8 mouse cellular contexts compared by ENCODE assay signal in genomic region chr4:119539836-119540532, GRCm38 (mm10). TPM values are rescaled to one million over a fixed set of nuclear protein-coding genes. Genes with fewer than 3 reads are reported as not detected.
DNase-seq lines count a peak whose midpoint lies in the region; ATAC-seq lines count a peak whose summit lies in the region.

No protein-coding gene starts in this region.

- H3K9ac ChIP-seq in hindbrain, embryonic 16.5 days (ENCODE audit: low read depth, low read length): peak overlapping the region; percentile 86
- peak overlapping the region; percentile 90 for H3K9ac ChIP-seq in limb, embryonic 15.5 days
- H3K9ac ChIP-seq in midbrain, embryonic 14.5 days (replicated peaks; ENCODE audit: low read length): peak overlapping the region; percentile 93

- peak; percentile 80 for ATAC-seq in hindbrain, embryonic 16.5 days
- peak; percentile 81 for ATAC-seq in limb, embryonic 15.5 days (ENCODE audit: insufficient number of reproducible peaks, low FRiP score, low TSS enrichment, low read depth)
- peak; percentile 85 for ATAC-seq in midbrain, embryonic 14.5 days (ENCODE audit: low FRiP score, low TSS enrichment)

- H3K4me2 ChIP-seq in hindbrain, embryonic 16.5 days (ENCODE audit: low read length): peak overlapping the region; percentile 85
- peak overlapping the region; percentile 65 for H3K4me2 ChIP-seq in limb, embryonic 15.5 days
- H3K4me2 ChIP-seq in midbrain, embryonic 14.5 days (ENCODE audit: low read length): peak overlapping the region; percentile 69

- H3K27ac ChIP-seq in hindbrain, embryonic 16.5 days (ENCODE audit: low read depth, low read length): peak overlapping the region; percentile 95
- peak overlapping the region; percentile 98 for H3K27ac ChIP-seq in limb, embryonic 15.5 days
- H3K27ac ChIP-seq in midbrain, embryonic 14.5 days (replicated peaks; ENCODE audit: low read depth, low read length): peak overlapping the region; percentile 97

- H3K9me3 ChIP-seq in hindbrain, embryonic 16.5 days (ENCODE audit: control insufficient read depth, low read length): no peaks in the 10 kb centered on the region
- no peaks in the 10 kb centered on the region for H3K9me3 ChIP-seq in limb, embryonic 15.5 days
- no peaks in the 10 kb centered on the region for H3K9me3 ChIP-seq in midbrain, embryonic 14.5 days (ENCODE audit: control insufficient read depth, low read length)

- peak; percentile 29 to 48 for DNase-seq in left cerebral cortex, postnatal 14 days (ENCODE audit: low spot score in 2 of 2)
- DNase-seq in left cerebral cortex, postnatal 36 days (ENCODE audit: low spot score in 2 of 2): no peak
- DNase-seq in cerebellum, adult 8-10 months: peak; percentile 50
- peak; percentile 27 to 55 for DNase-seq in frontal cortex, postnatal 10 days (ENCODE audit: low spot score in 2 of 2)
- DNase-seq in midbrain, embryonic 14.5 days: peak; percentile 75
- DNase-seq in spleen, postnatal 14 days (ENCODE audit: low spot score in 2 of 2): peak; percentile 12 to 20

- H3K27me3 ChIP-seq in hindbrain, embryonic 16.5 days (replicated peaks; ENCODE audit: control insufficient read depth, insufficient read depth, low read length): no peaks in the 10 kb centered on the region
- no peaks in the 10 kb centered on the region for H3K27me3 ChIP-seq in limb, embryonic 15.5 days
- no peaks in the 10 kb centered on the region for H3K27me3 ChIP-seq in midbrain, embryonic 14.5 days (ENCODE audit: control insufficient read depth, insufficient read depth, low read length)

- no peaks in the 10 kb centered on the region for H3K36me3 ChIP-seq in hindbrain, embryonic 16.5 days (ENCODE audit: control insufficient read depth, insufficient read depth, low read length)
- no peaks in the 10 kb centered on the region for H3K36me3 ChIP-seq in limb, embryonic 15.5 days
- H3K36me3 ChIP-seq in midbrain, embryonic 14.5 days (ENCODE audit: control insufficient read depth, insufficient read depth, low read length): no peaks in the 10 kb centered on the region

- peaks cover 16% of the 10 kb centered on the region for H3K4me1 ChIP-seq in hindbrain, embryonic 16.5 days (ENCODE audit: control insufficient read depth, insufficient read depth, low read depth, low read length)
- H3K4me1 ChIP-seq in limb, embryonic 15.5 days: peaks cover 16% of the 10 kb centered on the region; the same call in 1 of the 2 replicates
- peaks cover 20% of the 10 kb centered on the region; the same call in 1 of the 2 replicates for H3K4me1 ChIP-seq in midbrain, embryonic 14.5 days (ENCODE audit: control insufficient read depth, insufficient read depth, low read length)

- intact Hi-C loops in left cerebral cortex, postnatal 14 days (cut with DNase I): loop anchor here (5.0 to 10.0 kb wide), 2 partner anchors 48 to 305 kb away; partner anchors contain the start of genes AU022252, P3h1 and Rimkla
- intact Hi-C loops in left cerebral cortex, postnatal 36 days (cut with DNase I): loop anchor here (1.0 to 10.0 kb wide), 3 partner anchors 85 to 295 kb away; partner anchors contain the start of genes Ppcs and Zmynd12

- H3K4me3 ChIP-seq in hindbrain, embryonic 16.5 days (ENCODE audit: low read length): peak overlapping the region; percentile 73
- peak overlapping the region; percentile 85 for H3K4me3 ChIP-seq in limb, embryonic 15.5 days
- peak overlapping the region; percentile 92 for H3K4me3 ChIP-seq in midbrain, embryonic 14.5 days (replicated peaks; ENCODE audit: low read depth, low read length)

- under 1% methylated on average over 41 of the region's 76 CpGs for WGBS in hindbrain, embryonic 16.5 days
- under 1% methylated on average over 37 of the region's 76 CpGs for WGBS in limb, embryonic 15.5 days
- under 1% methylated on average over 44 of the region's 76 CpGs for WGBS in midbrain, embryonic 14.5 days

RNA-seq across cellular contexts. Expression of gene Frg2f1, which starts 0.7 kb away (rescaled TPM):
- total RNA-seq in left cerebral cortex, postnatal 14 days (2021): 10 to 100 TPM; 24.6 to 25.4 TPM
- 10 to 100 TPM; 21.7 to 26.1 TPM for total RNA-seq in left cerebral cortex, postnatal 36 days (2021)
- 9.3 and 11.4 TPM in 2 replicates for polyA plus RNA-seq in hindbrain, embryonic 16.5 days (2015; fragmentation: Nextera tagmentation; extraction: Ambion mirVana)
- 4.6 and 5.6 TPM in 2 replicates for polyA plus RNA-seq in limb, embryonic 15.5 days (2015; fragmentation: Nextera tagmentation; extraction: Ambion mirVana)
- polyA plus RNA-seq in midbrain, embryonic 14.5 days (2014; fragmentation: Nextera tagmentation; extraction: Ambion mirVana): 8.6 and 9.5 TPM in 2 replicates

RNA-seq across cellular contexts. Expression of gene Foxj3, which starts 3.2 kb away (rescaled TPM):
- 10 to 100 TPM; 64.7 to 71.2 TPM for total RNA-seq in left cerebral cortex, postnatal 14 days (2021)
- 10 to 100 TPM; 65.4 to 71.2 TPM for total RNA-seq in left cerebral cortex, postnatal 36 days (2021)
- polyA plus RNA-seq in hindbrain, embryonic 16.5 days (2015; fragmentation: Nextera tagmentation; extraction: Ambion mirVana): 25.7 and 32.6 TPM in 2 replicates
- 22.2 and 26.7 TPM in 2 replicates for polyA plus RNA-seq in limb, embryonic 15.5 days (2015; fragmentation: Nextera tagmentation; extraction: Ambion mirVana)
- polyA plus RNA-seq in midbrain, embryonic 14.5 days (2014; fragmentation: Nextera tagmentation; extraction: Ambion mirVana): 18.6 and 31.6 TPM in 2 replicates

RNA-seq across cellular contexts. Expression of gene Rimkla, which starts 47.6 kb away (rescaled TPM):
- 10 to 100 TPM; 11.6 to 13.5 TPM for total RNA-seq in left cerebral cortex, postnatal 14 days (2021)
- total RNA-seq in left cerebral cortex, postnatal 36 days (2021): 1 to 10 TPM; 6.5 to 7.9 TPM
- polyA plus RNA-seq in hindbrain, embryonic 16.5 days (2015; fragmentation: Nextera tagmentation; extraction: Ambion mirVana): 28.2 and 30.3 TPM in 2 replicates
- polyA plus RNA-seq in limb, embryonic 15.5 days (2015; fragmentation: Nextera tagmentation; extraction: Ambion mirVana): 0.42 and 0.56 TPM in 2 replicates
- polyA plus RNA-seq in midbrain, embryonic 14.5 days (2014; fragmentation: Nextera tagmentation; extraction: Ambion mirVana): 22.9 and 26.2 TPM in 2 replicates

Comparison
In these comparisons a context has a peak if more than half of its experiments do, and no peak if none do; other contexts are left out.
1. DNase-seq: peak in left cerebral cortex, postnatal 14 days (2 of 2), cerebellum, adult 8-10 months (single experiment), frontal cortex, postnatal 10 days (2 of 2), midbrain, embryonic 14.5 days (single experiment) and spleen, postnatal 14 days (2 of 2); none in left cerebral cortex, postnatal 36 days (0 of 2).
2. RNA of gene Rimkla, which starts 47.6 kb away (polyA plus RNA-seq): 28.2 to 30.3 TPM in hindbrain, embryonic 16.5 days and 22.9 to 26.2 TPM in midbrain, embryonic 14.5 days; 0.42 to 0.56 TPM in limb, embryonic 15.5 days; every median in the first group is over 10 times any median in the second.
3. Peak in every context shown above with its lines, with median percentiles within 50 percentile points of each other: ATAC-seq, H3K27ac ChIP-seq, H3K4me2 ChIP-seq, H3K4me3 ChIP-seq and H3K9ac ChIP-seq.